Mouse (Mus musculus) testis, adult 2 months (tissue): ENCODE data around the gene Tnnt2.

ENCODE experiments used
- CTCF ChIP-seq: fragments of 200-500 bp; IDR thresholded peaks from 2 replicates; pipeline ENCODE4 v1.5.1; 2012; ENCODE audit warnings: low read depth, mild to moderate bottlenecking, inconsistent platforms, low read length, moderate library complexity; ENCODE audit not compliant: control insufficient read depth, insufficient read depth, insufficient replicate concordance
- POLR2A ChIP-seq: fragments of 200-500 bp; IDR thresholded peaks from 2 replicates; pipeline ENCODE4 v1.6.1; 2012; ENCODE audit warnings: low read depth, mild to moderate bottlenecking, inconsistent platforms, low read length, moderate library complexity; ENCODE audit not compliant: control insufficient read depth

GRCm38 (mm10) chr1:135839065-135839464 is 2.9 kb downstream of the Tnnt2 start:
- TF ChIP-seq CTCF = no peak
- no peak for TF ChIP-seq POLR2A
